Mouse (Mus musculus): ENCODE results near the gene Rbmx.

DNA sequence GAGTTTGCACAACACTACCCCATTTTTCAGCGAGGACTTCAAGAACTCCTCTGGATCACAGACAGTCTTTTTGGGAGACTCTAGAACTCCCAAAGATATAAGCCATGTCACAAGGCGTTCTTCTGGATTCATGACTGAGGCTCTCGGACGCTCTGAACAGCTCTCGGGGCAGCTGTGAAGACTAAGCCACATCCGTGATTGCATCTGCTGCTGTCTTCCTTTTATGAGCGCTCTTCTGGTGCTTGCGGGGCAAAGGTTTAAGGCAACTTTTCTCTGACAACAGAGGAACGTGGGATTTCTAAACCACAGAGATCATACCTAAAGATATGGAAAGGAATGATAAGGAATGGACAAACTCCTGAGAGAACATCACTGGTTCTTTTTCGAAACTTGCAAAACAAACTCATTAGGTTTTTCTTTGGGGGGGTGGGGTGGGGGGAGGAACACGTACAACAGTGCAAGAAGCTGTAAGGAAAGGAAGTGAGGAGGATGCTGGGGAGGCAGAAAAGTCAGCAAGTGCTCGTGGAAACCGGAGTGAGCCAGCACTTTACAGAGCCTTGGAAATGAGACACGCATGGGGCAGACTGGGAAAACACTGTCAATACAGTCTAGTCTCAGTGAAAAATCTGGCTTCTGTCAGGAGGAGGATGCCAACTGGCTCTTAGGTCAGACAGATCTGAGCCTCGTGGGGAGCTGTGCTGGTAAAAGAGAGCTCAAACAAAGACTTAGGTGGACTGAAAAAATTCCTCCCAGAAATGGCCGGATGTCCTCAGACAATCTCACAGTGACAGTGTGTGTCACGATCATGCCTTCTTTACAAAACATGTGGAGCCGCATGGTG is 54.2 kb downstream of the Rbmx start, which contains the start of gene Arhgef6:
- TF ChIP-seq CTCF (IDR thresholded peaks at IDR 0.05; ENCODE audit: extremely low read depth, insufficient read length, insufficient replicate concordance, low read depth, low read length), result no peak
- no peak for TF ChIP-seq POLR2A (IDR thresholded peaks at IDR 0.05; ENCODE audit: low read depth, low read length)
